Mouse (Mus musculus): ENCODE measurements around the gene Ehbp1.

Gene Ehbp1

GRCm38 (mm10) chr11:22342242-22343207 lies at the start of gene Ehbp1:
Gene Ehbp1 (minus strand): TSS chr11:22342292.
- no peak for DNase-seq (ENCODE audit: low read depth, low spot score)

GRCm38 (mm10) chr11:22387472-22388098 lies 45.5 kb upstream of the Ehbp1 start:
- DNase-seq (ENCODE audit: low read depth, low spot score) = no peak

- DNase-seq (ENCODE audit: low read depth, low spot score) = no peak
Measured at GRCm38 (mm10) chr11:22383532-22383931, 41.4 kb upstream of the Ehbp1 start.

- no peak for DNase-seq (ENCODE audit: low read depth, low spot score)
Measured at GRCm38 (mm10) chr11:22374811-22375210, 32.7 kb upstream of the Ehbp1 start.

- DNase-seq (ENCODE audit: low read depth, low spot score) = no peak
Measured at GRCm38 (mm10) chr11:22373290-22373674, 31.2 kb upstream of the Ehbp1 start.

GRCm38 (mm10) chr11:22372609-22373289 lies 30.7 kb upstream of the Ehbp1 start:
- DNase-seq (ENCODE audit: low read depth, low spot score) = no peak

- no peak for DNase-seq (ENCODE audit: low read depth, low spot score)
Measured at GRCm38 (mm10) chr11:22369841-22370240, 27.7 kb upstream of the Ehbp1 start.

- DNase-seq (ENCODE audit: low read depth, low spot score) = no peak
Measured at GRCm38 (mm10) chr11:22368621-22369020, 26.5 kb upstream of the Ehbp1 start.

- DNase-seq (ENCODE audit: low read depth, low spot score) = no peak
Measured at GRCm38 (mm10) chr11:22366486-22366885, 24.4 kb upstream of the Ehbp1 start.

GRCm38 (mm10) chr11:22353962-22354621 lies 12.0 kb upstream of the Ehbp1 start:
- DNase-seq (ENCODE audit: low read depth, low spot score) = no peak

GRCm38 (mm10) chr11:22349945-22350344 lies 7.9 kb upstream of the Ehbp1 start:
- no peak for DNase-seq (ENCODE audit: low read depth, low spot score)

GRCm38 (mm10) chr11:22348536-22348910 lies 6.4 kb upstream of the Ehbp1 start:
- DNase-seq (ENCODE audit: low read depth, low spot score) = no peak

- DNase-seq (ENCODE audit: low read depth, low spot score) = no peak
Measured at GRCm38 (mm10) chr11:22347651-22348535, 5.8 kb upstream of the Ehbp1 start.

- DNase-seq (ENCODE audit: low read depth, low spot score) = no peak
Measured at GRCm38 (mm10) chr11:22327302-22327910, 14.7 kb downstream of the Ehbp1 start.

GRCm38 (mm10) chr11:22317824-22318411 lies 24.2 kb downstream of the Ehbp1 start:
- DNase-seq (ENCODE audit: low read depth, low spot score) = no peak

GRCm38 (mm10) chr11:22315801-22316200 lies 26.3 kb downstream of the Ehbp1 start:
- no peak for DNase-seq (ENCODE audit: low read depth, low spot score)

- no peak for DNase-seq (ENCODE audit: low read depth, low spot score)
Measured at GRCm38 (mm10) chr11:22301164-22301563, 40.9 kb downstream of the Ehbp1 start.

- no peak for DNase-seq (ENCODE audit: low read depth, low spot score)
Measured at GRCm38 (mm10) chr11:22289164-22289563, 52.9 kb downstream of the Ehbp1 start.

- no peak for DNase-seq (ENCODE audit: low read depth, low spot score)
Measured at GRCm38 (mm10) chr11:22287513-22287900, 54.6 kb downstream of the Ehbp1 start.
